Mouse (Mus musculus) liver, embryonic 15.5 days (tissue): Measurements from ENCODE around the gene Arhgef10l. TPM values are rescaled to one million over a fixed set of nuclear protein-coding genes. Genes with fewer than 3 reads are reported as not detected.

Source experiments
- ATAC-seq: fragments of 200-750 bp; cut with Nextera tagmentation; 2 replicates; pipeline ENCODE4 v1.8.0; 2017; ENCODE audit warnings: moderate number of reproducible peaks, mild to moderate bottlenecking, moderate library complexity; ENCODE audit not compliant: insufficient read depth
- H3K27ac ChIP-seq: fragments of 300-500 bp; sonication (generic); replicated peaks from 2 replicates; pipeline ENCODE4 v1.5.1; 2015; ENCODE audit warnings: mild to moderate bottlenecking, inconsistent platforms
- H3K27me3 ChIP-seq: fragments of 300-500 bp; sonication (generic); 2 replicates; pipeline ENCODE4 v1.6.1; 2015; ENCODE audit warnings: mild to moderate bottlenecking, inconsistent platforms
- H3K36me3 ChIP-seq: fragments of 300-500 bp; sonication (generic); replicated peaks from 2 replicates; pipeline ENCODE4 v1.6.1; 2015; ENCODE audit warnings: moderate library complexity, mild to moderate bottlenecking, inconsistent platforms
- H3K4me1 ChIP-seq: fragments of 300-500 bp; sonication (generic); replicated peaks from 2 replicates; pipeline ENCODE4 v1.6.1; 2015; ENCODE audit warnings: inconsistent platforms
- H3K4me2 ChIP-seq: fragments of 300-500 bp; sonication (generic); 2 replicates; pipeline ENCODE4 v1.6.1; 2015; ENCODE audit warnings: moderate library complexity, mild to moderate bottlenecking, inconsistent platforms
- H3K4me3 ChIP-seq: fragments of 300-500 bp; sonication (generic); replicated peaks from 2 replicates; pipeline ENCODE4 v1.5.1; 2015; ENCODE audit warnings: mild to moderate bottlenecking, inconsistent platforms
- H3K9ac ChIP-seq: fragments of 300-500 bp; sonication (generic); 2 replicates; pipeline ENCODE4 v1.6.1; 2015; ENCODE audit warnings: moderate library complexity, mild to moderate bottlenecking, inconsistent platforms
- H3K9me3 ChIP-seq: fragments of 300-500 bp; sonication (generic); replicated peaks from 2 replicates; pipeline ENCODE4 v1.6.1; 2016; ENCODE audit warnings: inconsistent platforms
- WGBS: fragments of 180-500 bp; shearing (Covaris S2); methylation state at CpG from one replicate; pipeline ENCODE4 v1.1.7; 2015; ENCODE audit warnings: mixed read lengths; ENCODE audit not compliant: insufficient replicate concordance; 5-methylcytosine and 5-hydroxymethylcytosine counted together
- polyA plus RNA-seq: library from polyadenylated mRNA; unstranded; fragments of >200 nt; fragmentation: Nextera tagmentation; extraction: Ambion mirVana; gene quantifications from 2 replicates; pipeline ENCODE4 v1.2.1, GENCODE M21; 2015

The Arhgef10l gene
- polyA plus RNA-seq, 1 experiment from 2014 or later: 4.8 TPM

DNA sequence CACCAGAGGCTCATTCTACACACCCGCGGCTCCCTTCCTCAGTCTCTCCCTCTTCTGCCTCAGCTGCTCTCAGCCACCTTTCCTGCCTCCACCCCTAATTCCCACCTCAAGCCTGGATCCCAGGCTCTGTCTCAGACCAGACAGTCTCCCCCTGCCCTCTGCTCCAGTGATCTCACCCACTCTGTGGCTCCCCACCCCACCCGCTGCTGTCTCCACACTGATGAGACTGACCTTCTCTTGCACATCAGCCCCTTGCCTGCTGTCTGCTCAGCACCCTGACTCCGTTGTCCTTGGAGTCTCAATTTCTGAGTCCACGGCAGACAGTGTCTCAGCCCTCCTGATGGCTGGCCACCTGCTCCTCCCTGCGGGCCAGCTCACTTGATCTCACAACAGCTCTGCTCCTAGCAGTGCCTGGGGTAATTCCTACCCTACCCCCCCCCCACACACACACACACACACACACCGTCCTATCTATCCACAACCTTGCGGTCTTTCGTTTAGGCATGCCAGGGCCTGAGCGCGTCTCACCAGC is 37.3 kb downstream of the Arhgef10l start:
- no peaks in the 10 kb centered on the region for H3K9me3 ChIP-seq
- ATAC-seq: no peak
- WGBS: 65% methylated on average over 11 of the region's 11 CpGs
- no peak overlapping the region for H3K4me2 ChIP-seq
- H3K4me3 ChIP-seq: no peak overlapping the region
- H3K36me3 ChIP-seq: no peaks in the 10 kb centered on the region
- peaks cover 35% of the 10 kb centered on the region for H3K4me1 ChIP-seq
- H3K27ac ChIP-seq: no peak overlapping the region
- H3K9ac ChIP-seq: no peak overlapping the region
- H3K27me3 ChIP-seq: no peaks in the 10 kb centered on the region

DNA sequence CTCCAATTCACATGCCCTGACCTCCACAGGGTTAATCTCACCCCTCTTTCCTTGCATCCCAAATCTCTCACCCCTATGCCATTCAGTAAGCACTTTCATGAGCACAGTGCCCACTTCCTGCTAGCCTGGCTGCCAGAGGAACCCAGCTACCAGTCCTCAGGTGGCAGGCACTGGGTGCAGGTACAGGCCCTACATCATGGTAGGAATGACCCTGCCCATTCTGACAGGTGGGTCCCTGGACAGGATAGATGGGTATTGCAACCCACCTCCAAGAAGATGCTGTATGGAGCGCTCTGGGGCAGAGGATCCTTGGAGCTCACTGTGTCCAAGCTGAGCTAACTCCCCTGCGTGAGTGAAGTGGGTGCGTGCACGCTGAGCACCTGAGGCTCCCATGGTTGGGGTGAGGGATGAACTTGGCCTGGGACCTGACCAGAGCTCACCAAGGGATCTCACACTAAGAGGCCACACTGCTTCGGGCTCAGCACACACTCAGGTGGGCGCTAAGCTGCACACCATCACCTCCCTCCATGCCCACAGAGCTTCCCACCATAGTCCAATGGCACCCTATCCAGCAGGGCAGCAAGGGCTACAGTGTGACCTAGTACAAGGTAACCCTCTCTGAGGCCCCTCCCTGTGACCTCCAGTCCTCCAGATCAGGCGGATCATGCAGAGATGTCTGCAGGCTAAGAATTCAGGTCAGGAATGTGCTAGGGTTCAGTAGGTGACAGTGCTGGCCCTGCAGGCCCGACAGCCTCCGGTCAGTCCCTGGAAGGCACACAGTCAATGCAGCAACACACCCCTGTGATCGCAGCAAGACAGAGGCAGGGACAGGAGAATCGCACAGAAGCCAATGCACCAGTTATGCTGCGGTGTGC is 39.9 kb downstream of the Arhgef10l start:
- no peaks in the 10 kb centered on the region for H3K27me3 ChIP-seq
- no peaks in the 10 kb centered on the region for H3K9me3 ChIP-seq
- no peak overlapping the region for H3K27ac ChIP-seq
- H3K4me2 ChIP-seq: no peak overlapping the region
- peaks cover 32% of the 10 kb centered on the region for H3K4me1 ChIP-seq
- WGBS: 75% methylated on average over 12 of the region's 12 CpGs
- no peak overlapping the region for H3K4me3 ChIP-seq
- no peak overlapping the region for H3K9ac ChIP-seq
- H3K36me3 ChIP-seq: no peaks in the 10 kb centered on the region
- no peak for ATAC-seq

DNA sequence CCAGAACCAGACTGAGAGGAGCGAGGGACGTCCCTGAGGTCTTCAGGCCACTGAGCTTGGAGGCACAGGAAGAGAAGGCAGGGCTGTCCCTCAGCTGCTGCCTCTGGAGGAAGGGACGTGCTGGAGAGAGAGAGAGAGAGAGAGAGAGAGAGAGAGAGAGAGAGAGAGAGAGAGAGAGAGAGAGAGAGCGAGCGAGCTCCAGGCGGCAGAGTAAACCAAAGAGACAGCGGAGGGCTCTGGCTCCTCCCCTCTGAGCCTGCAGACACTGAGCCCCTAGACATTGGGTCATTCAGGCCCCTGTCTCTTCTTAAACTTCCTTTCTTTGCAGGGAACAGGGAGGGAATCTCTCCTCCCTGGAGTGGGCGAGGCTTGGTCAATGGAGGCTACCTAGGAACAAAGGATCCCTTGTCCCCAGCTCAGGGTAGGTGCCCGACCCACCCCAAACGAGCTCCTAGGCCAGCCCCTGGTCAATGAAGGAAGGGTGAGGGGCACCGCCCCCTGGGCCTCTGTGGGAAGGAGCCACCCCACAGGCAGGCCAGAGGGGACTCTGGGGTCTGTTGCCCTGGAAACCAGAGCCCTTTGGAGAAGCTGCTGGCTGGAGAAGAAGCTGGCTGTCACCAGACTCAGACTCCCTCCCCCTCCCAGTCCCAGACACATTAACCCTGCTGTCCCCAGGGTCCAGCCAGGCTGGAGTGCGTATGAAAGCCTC is 41.2 kb downstream of the Arhgef10l start:
- H3K4me3 ChIP-seq: no peak overlapping the region
- H3K4me2 ChIP-seq: 0 out of 2 replicates have a peak overlapping the region, but pooled peaks have one; percentile 9
- ATAC-seq: peak; percentile 36
- no peaks in the 10 kb centered on the region for H3K9me3 ChIP-seq
- peaks cover 27% of the 10 kb centered on the region for H3K4me1 ChIP-seq
- H3K27me3 ChIP-seq: no peaks in the 10 kb centered on the region
- WGBS: 14% methylated on average over 12 of the region's 12 CpGs
- peak overlapping the region; percentile 31; the same call in 1 of the 2 replicates for H3K27ac ChIP-seq
- H3K36me3 ChIP-seq: no peaks in the 10 kb centered on the region
- H3K9ac ChIP-seq: no peak overlapping the region

DNA sequence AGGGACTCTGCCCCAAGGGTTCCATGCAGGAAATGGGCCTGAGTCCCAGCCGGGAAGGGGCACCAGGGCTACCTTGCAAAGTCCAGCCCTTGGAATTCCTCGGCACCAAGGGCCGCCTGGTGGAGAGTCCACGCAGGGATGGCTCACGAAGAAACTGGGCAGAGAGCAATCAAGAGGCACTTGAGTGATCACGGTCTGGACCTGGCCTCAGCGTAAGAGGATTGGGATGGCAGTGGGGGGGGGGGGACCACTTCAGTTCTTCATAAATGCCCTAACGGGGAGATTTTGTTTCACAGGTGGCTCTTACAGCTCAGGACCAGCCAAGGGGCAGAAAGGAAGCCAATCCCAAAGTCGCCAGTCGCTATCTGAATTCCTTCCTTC is 41.7 kb downstream of the Arhgef10l start:
- H3K4me3 ChIP-seq: no peak overlapping the region
- no peak for ATAC-seq
- 0 out of 2 replicates have a peak overlapping the region, but pooled peaks have one; percentile 9 for H3K4me2 ChIP-seq
- peak overlapping the region; percentile 29; the same call in 1 of the 2 replicates for H3K27ac ChIP-seq
- H3K9ac ChIP-seq: no peak overlapping the region
- no peaks in the 10 kb centered on the region for H3K36me3 ChIP-seq
- 36% methylated on average over 10 of the region's 10 CpGs for WGBS
- H3K9me3 ChIP-seq: no peaks in the 10 kb centered on the region
- H3K4me1 ChIP-seq: peaks cover 27% of the 10 kb centered on the region
- H3K27me3 ChIP-seq: no peaks in the 10 kb centered on the region

DNA sequence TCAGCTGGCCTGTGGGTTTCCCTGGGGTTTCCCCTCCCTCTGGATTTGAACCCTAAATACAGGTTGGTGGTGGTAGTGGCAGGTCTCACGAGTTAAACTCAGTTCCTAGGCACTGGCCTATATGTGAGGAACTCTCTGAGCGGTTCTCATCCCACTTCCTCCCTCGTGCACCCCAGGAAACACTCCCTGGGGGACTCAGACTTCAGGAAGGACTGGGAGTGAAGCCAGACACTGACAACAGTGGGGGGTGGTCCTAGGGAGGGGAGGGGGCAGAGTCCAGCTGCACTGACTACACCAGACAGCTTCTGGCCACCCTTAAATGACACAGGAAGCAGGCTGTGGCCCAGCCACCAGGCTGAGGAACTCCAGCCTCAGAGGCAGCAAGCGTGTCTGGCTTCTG is 43.0 kb downstream of the Arhgef10l start:
- Histone ChIP-seq H3K4me1 (peaks cover 28% of the 10 kb centered on the region), H3K27me3 (no peaks in the 10 kb centered on the region), H3K27ac (no peak overlapping the region), H3K9ac (no peak overlapping the region), H3K36me3 (no peaks in the 10 kb centered on the region), H3K4me3 (no peak overlapping the region), H3K4me2 (no peak overlapping the region), H3K9me3 (no peaks in the 10 kb centered on the region)
- ATAC-seq: no peak
- WGBS: 27% methylated on average over 4 of the region's 4 CpGs

DNA sequence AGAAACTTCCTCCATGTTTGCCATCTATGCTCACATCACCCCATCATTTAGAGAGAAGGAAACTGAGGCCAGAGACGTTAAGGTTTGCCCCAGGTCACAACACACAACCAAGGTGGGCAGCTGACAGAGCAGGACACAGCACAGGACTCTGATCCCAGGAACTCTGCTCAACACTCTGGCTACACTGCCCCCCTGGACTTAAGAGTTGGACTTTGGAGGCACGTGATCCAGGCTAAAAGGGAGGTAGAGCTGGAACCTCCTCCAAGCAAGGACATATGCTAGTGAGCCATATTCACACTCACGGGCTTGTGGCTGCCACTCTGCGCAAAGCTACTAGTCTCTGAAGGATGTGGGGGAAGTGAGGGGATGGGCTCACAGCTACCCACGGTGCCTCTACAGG is 45.3 kb downstream of the Arhgef10l start:
- Histone ChIP-seq H3K4me1 (peaks cover 42% of the 10 kb centered on the region), H3K27me3 (no peaks in the 10 kb centered on the region), H3K9me3 (no peaks in the 10 kb centered on the region), H3K36me3 (no peaks in the 10 kb centered on the region), H3K4me2 (peak overlapping the region; percentile 33; the same call in 1 of the 2 replicates), H3K4me3 (peak overlapping the region; percentile 22; the same call in 1 of the 2 replicates), H3K27ac (peak overlapping the region; percentile 62; the same call in 1 of the 2 replicates), H3K9ac (no peak overlapping the region)
- WGBS: 49% methylated on average over 5 of the region's 5 CpGs
- 0 out of 2 replicates have a peak, but pooled peaks have one; percentile 27 for ATAC-seq

DNA sequence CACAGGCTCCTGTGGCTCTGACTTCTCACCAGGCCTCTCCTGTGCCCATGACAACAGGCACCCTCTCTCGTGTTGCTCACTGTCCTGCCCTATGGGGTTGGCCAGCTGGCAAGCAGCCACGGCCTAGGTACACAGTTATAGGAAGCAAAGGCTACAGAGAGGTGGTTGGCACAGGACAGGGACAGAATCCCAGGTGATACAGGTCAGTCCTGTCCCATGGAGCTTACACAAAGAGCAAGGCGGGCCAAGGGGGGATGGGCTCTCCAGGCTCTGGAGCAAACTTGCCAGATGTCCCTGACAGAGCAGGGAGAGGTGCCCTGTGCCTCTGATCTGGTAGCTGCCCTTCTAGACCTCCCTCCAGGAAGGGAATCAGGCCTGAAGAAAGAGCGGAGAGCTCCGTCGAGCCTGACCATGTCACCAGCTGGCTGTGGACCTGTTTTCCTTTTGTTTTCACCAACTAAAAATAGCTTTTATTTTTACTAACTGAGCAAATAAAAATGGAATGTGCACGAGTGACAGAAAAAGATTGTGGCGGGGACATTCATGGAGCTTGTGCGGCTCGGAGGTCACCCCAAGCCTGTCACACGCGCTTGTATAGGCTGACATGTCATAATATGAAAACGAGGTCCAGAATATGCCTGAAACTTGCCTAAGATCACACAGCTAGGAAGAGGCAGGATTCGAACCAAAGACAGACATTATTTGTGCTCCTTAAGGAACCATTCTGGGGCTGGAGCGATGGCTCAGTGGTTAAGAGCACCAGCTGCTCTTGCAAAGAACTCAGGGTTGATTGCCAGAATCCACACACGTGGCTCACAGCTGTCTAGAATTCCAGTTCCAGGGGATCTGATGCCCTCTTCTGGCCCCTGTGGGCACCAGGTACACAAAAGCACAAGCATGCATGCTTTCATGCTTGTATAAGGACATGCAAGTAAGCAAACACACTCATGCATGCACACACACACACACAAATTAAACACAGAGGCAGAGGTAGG is 48.1 kb downstream of the Arhgef10l start:
- Histone ChIP-seq H3K4me1 (peaks cover 21% of the 10 kb centered on the region), H3K36me3 (no peaks in the 10 kb centered on the region), H3K27me3 (no peaks in the 10 kb centered on the region), H3K4me2 (no peak overlapping the region; the same call in 1 of the 2 replicates), H3K27ac (peak overlapping the region; percentile 61), H3K4me3 (no peak overlapping the region), H3K9me3 (no peaks in the 10 kb centered on the region), H3K9ac (no peak overlapping the region)
- ATAC-seq: peak; percentile 62
- 61% methylated on average over 16 of the region's 16 CpGs for WGBS

DNA sequence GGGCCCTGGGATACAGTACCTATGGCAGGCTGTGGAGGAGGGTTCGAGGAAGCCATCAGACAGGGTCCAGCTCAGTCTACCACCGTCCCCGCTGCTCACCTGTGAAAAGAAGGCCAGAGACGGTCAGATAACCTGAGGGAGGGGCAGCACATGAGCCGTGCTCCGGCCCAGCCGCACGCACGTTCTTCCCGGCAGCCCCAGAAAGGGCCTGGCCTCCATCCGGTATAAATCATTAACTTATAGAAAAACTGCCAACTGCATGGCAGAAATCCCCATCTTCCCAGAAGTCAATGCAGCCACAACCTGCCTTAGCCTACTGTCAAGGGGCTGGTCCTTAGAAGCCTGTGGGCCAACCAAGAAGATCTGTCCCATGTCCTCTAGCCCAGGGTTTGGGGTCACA is 48.9 kb downstream of the Arhgef10l start:
- H3K9me3 ChIP-seq: no peaks in the 10 kb centered on the region
- H3K4me3 ChIP-seq: no peak overlapping the region
- H3K9ac ChIP-seq: no peak overlapping the region
- peak overlapping the region; percentile 61 for H3K27ac ChIP-seq
- H3K4me2 ChIP-seq: peak overlapping the region; percentile 7; the same call in 1 of the 2 replicates
- peak; percentile 43 for ATAC-seq
- no peaks in the 10 kb centered on the region for H3K27me3 ChIP-seq
- H3K4me1 ChIP-seq: peaks cover 19% of the 10 kb centered on the region
- 67% methylated on average over 11 of the region's 11 CpGs for WGBS
- no peaks in the 10 kb centered on the region for H3K36me3 ChIP-seq

DNA sequence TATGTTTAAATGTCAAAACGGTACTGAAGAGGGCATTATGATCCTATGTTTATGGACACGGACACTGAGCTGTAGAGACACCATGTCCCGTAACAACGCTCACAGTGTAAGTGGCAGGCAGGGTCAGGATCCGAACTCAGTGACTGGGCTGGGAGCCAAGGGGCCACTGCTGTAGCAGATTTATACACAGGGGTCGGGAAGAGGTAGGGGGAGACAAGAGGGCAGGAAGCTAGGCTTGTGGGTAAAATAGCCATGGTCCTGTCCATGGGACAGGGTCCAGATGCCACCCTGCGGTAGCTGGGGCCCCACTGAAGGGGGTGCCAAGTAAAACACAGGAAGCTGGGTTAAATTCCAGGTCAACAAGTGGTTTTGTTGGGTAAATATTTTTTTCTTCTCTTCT is 49.6 kb downstream of the Arhgef10l start:
- Histone ChIP-seq H3K4me2 (no peak overlapping the region), H3K36me3 (no peaks in the 10 kb centered on the region), H3K4me1 (peaks cover 19% of the 10 kb centered on the region), H3K27ac (no peak overlapping the region), H3K9ac (no peak overlapping the region), H3K4me3 (no peak overlapping the region), H3K9me3 (no peaks in the 10 kb centered on the region), H3K27me3 (no peaks in the 10 kb centered on the region)
- 51% methylated on average over 7 of the region's 7 CpGs for WGBS
- ATAC-seq: no peak

DNA sequence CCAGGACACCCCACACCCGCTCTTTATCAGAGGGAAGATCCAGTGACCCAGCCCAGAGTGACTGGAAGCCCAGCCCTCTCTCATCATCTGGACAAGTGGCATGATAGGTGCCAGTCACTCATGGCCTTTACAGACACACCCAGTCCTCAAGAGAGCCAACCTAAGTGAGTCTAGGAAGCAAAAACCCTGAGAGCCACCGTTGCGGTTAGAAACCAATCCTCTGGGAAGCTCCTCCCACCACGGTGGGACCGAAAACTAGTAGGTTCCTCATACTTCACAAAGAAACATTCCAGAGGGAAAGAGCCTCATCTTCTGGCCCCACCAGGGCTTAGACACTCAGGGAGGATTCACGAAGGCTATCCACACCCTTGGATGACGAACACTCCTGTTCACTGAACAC is 50.0 kb downstream of the Arhgef10l start:
- Histone ChIP-seq H3K4me2 (no peak overlapping the region), H3K36me3 (no peaks in the 10 kb centered on the region), H3K27me3 (no peaks in the 10 kb centered on the region), H3K9me3 (no peaks in the 10 kb centered on the region), H3K4me3 (no peak overlapping the region), H3K27ac (no peak overlapping the region), H3K4me1 (peaks cover 19% of the 10 kb centered on the region), H3K9ac (no peak overlapping the region)
- no peak for ATAC-seq
- WGBS: 36% methylated on average over 7 of the region's 7 CpGs
